ENCODE assay signal across 8 mouse cellular contexts in genomic region chr10:125786880-125787337, GRCm38 (mm10).
DNase-seq lines count a peak whose midpoint lies in the region; ATAC-seq and TF ChIP-seq lines count a peak whose summit lies in the region.

No protein-coding gene starts in this region.

- peak; percentile 93 for ATAC-seq in limb, embryonic 12.5 days (ENCODE audit: insufficient number of reproducible peaks, insufficient read depth, low FRiP score, low TSS enrichment, low read depth)
- ATAC-seq in neural tube, embryonic 15.5 days (ENCODE audit: low FRiP score), result no peak; the same call in 1 of the 2 replicates
- no peak for ATAC-seq in activated CD4-positive, CD25-positive, alpha-beta regulatory T cell, adult 4 months

- H3K4me3 ChIP-seq in ES-Bruce4 (ENCODE audit: low read depth, low read length), result no peak overlapping the region
- H3K4me3 ChIP-seq in limb, embryonic 12.5 days (replicated peaks), result peak overlapping the region; percentile 18
- H3K4me3 ChIP-seq in neural tube, embryonic 15.5 days (replicated peaks), result peak overlapping the region; percentile 31

- TF ChIP-seq POLR2A in ES-Bruce4 (IDR thresholded peaks at IDR 0.05; ENCODE audit: insufficient read depth, low read length), result no peak

- H3K4me2 ChIP-seq in limb, embryonic 12.5 days, result peak overlapping the region; percentile 52
- peak overlapping the region; percentile 68 for H3K4me2 ChIP-seq in neural tube, embryonic 15.5 days

- no peaks in the 10 kb centered on the region for H3K9me3 ChIP-seq in ES-Bruce4 (replicated peaks; ENCODE audit: control insufficient read depth, insufficient read depth, low read length, poor library complexity, severe bottlenecking)
- H3K9me3 ChIP-seq in limb, embryonic 12.5 days, result no peaks in the 10 kb centered on the region
- no peaks in the 10 kb centered on the region for H3K9me3 ChIP-seq in neural tube, embryonic 15.5 days (replicated peaks)

- H3K9ac ChIP-seq in ES-Bruce4 (ENCODE audit: low read depth, poor library complexity, severe bottlenecking), result peak overlapping the region; percentile 61
- H3K9ac ChIP-seq in limb, embryonic 12.5 days (replicated peaks), result peak overlapping the region; percentile 23; the same call in 1 of the 2 replicates
- peak overlapping the region; percentile 40; the same call in 1 of the 2 replicates for H3K9ac ChIP-seq in neural tube, embryonic 15.5 days (replicated peaks)

- H3K27me3 ChIP-seq in ES-Bruce4 (ENCODE audit: control insufficient read depth, insufficient read depth, low read length, poor library complexity, severe bottlenecking), result peaks cover 2% of the 10 kb centered on the region; the same call in 1 of the 2 replicates
- H3K27me3 ChIP-seq in limb, embryonic 12.5 days, result no peaks in the 10 kb centered on the region
- no peaks in the 10 kb centered on the region for H3K27me3 ChIP-seq in neural tube, embryonic 15.5 days (replicated peaks)

- peak; percentile 22 for DNase-seq in gastrocnemius, postnatal 14 days
- DNase-seq in gastrocnemius, postnatal 36 days, result no peak
- DNase-seq in fibroblast of lung, adult 2 months (ENCODE audit: low read depth), result peak; percentile 20
- no peak for DNase-seq in thymus, postnatal 14 days

- no peak for TF ChIP-seq EP300 in ES-Bruce4 (IDR thresholded peaks at IDR 0.05; ENCODE audit: insufficient read depth, low read depth, low read length)

- 1% methylated on average over 17 of the region's 17 CpGs for WGBS in limb, embryonic 12.5 days
- 4% methylated on average over 17 of the region's 17 CpGs for WGBS in neural tube, embryonic 15.5 days

- no peaks in the 10 kb centered on the region for H3K36me3 ChIP-seq in ES-Bruce4 (ENCODE audit: control insufficient read depth, insufficient read depth, low read length, poor library complexity, severe bottlenecking)
- H3K36me3 ChIP-seq in limb, embryonic 12.5 days, result no peaks in the 10 kb centered on the region
- H3K36me3 ChIP-seq in neural tube, embryonic 15.5 days, result no peaks in the 10 kb centered on the region

- intact Hi-C loops in gastrocnemius, postnatal 14 days (cut with DNase I; ENCODE audit: low total_unique reads), result loop anchor here (10.0 kb wide), 2 partner anchors 208 to 748 kb away; no protein-coding TSS in a partner anchor
- intact Hi-C loops in gastrocnemius, postnatal 36 days (cut with DNase I), result loop anchor here (5.0 to 10.0 kb wide), 2 partner anchors 208 to 540 kb away; no protein-coding TSS in a partner anchor

- peaks cover 4% of the 10 kb centered on the region for H3K4me1 ChIP-seq in ES-Bruce4 (ENCODE audit: control insufficient read depth, insufficient read depth, low read length)
- peaks cover 46% of the 10 kb centered on the region for H3K4me1 ChIP-seq in limb, embryonic 12.5 days (replicated peaks)
- peaks cover 30% of the 10 kb centered on the region for H3K4me1 ChIP-seq in neural tube, embryonic 15.5 days

- no peak for TF ChIP-seq CTCF in ES-Bruce4 (IDR thresholded peaks at IDR 0.05; ENCODE audit: low read depth, low read length)

- no peak overlapping the region for H3K27ac ChIP-seq in ES-Bruce4 (ENCODE audit: insufficient read depth, low read length)
- peak overlapping the region; percentile 94 for H3K27ac ChIP-seq in limb, embryonic 12.5 days
- H3K27ac ChIP-seq in neural tube, embryonic 15.5 days (replicated peaks), result no peak overlapping the region

Comparison
In these comparisons a context has a peak if more than half of its experiments do, and no peak if none do; other contexts are left out.
1. DNase-seq: peak in gastrocnemius, postnatal 14 days (single experiment) and fibroblast of lung, adult 2 months (single experiment); none in gastrocnemius, postnatal 36 days (0 of 2) and thymus, postnatal 14 days (single experiment).
2. Peak in every context shown above with its lines, with median percentiles within 50 percentile points of each other: H3K9ac ChIP-seq.